Mouse (Mus musculus) CH12.LX (cell line): ENCODE data around the gene Prps1.

ENCODE experiments used
- BHLHE40 ChIP-seq: IDR thresholded peaks from 2 replicates; pipeline ENCODE4 v1.6.1; 2011; ENCODE audit warnings: mild to moderate bottlenecking, low read depth, low read length, improper control_type of control experiment
- CTCF ChIP-seq, 2 experiments: IDR thresholded peaks in 1 of 2; conservative IDR thresholded peaks in 1 of 2; 2 replicates each; pipeline ENCODE4 v1.5.1; 2011 to 2012; ENCODE audit warnings: low read depth in 2 of 2, low read length in 2 of 2, improper control_type of control experiment in 1 of 2, inconsistent platforms in 1 of 2, mild to moderate bottlenecking in 1 of 2, moderate library complexity in 1 of 2
- HCFC1 ChIP-seq: IDR thresholded peaks from 2 replicates; pipeline ENCODE4 v1.6.1; 2012; ENCODE audit warnings: low read depth, mild to moderate bottlenecking, inconsistent platforms, low read length, improper control_type of control experiment
- IRF4 ChIP-seq: IDR thresholded peaks from 2 replicates; pipeline ENCODE4 v1.6.1; 2014; ENCODE audit warnings: low read depth, mild to moderate bottlenecking, inconsistent platforms, low read length, improper control_type of control experiment
- JUND ChIP-seq: conservative IDR thresholded peaks from 2 replicates; pipeline ENCODE4 v1.6.1; 2011; ENCODE audit warnings: low read depth, low read length, improper control_type of control experiment
- POLR2A ChIP-seq: IDR thresholded peaks from 2 replicates; pipeline ENCODE4 v1.6.1; 2011; ENCODE audit warnings: low read depth, mild to moderate bottlenecking, improper control_type of control experiment, low read length
- ZKSCAN1 ChIP-seq: IDR thresholded peaks from 2 replicates; pipeline ENCODE4 v1.6.1; 2012; ENCODE audit warnings: low read depth, inconsistent platforms, low read length, improper control_type of control experiment, borderline replicate concordance

- TF ChIP-seq CTCF (conservative IDR thresholded peaks at IDR 0.05 in 1 of 2, IDR thresholded peaks at IDR 0.05 in 1 of 2; ENCODE audit: low read depth in 2 of 2, low read length in 2 of 2) (no peak), HCFC1 (no peak), JUND (no peak), BHLHE40 (no peak), ZKSCAN1 (no peak), IRF4 (no peak), POLR2A (no peak)
Measured at GRCm38 (mm10) chrX:140445551-140445950, 10.9 kb upstream of the Prps1 start.
